Mouse (Mus musculus): ENCODE measurements around the gene Enkd1. TPM values are rescaled to one million over a fixed set of nuclear protein-coding genes. Genes with fewer than 3 reads are reported as not detected.
A peak's percentile ranks its signal among the peaks of the same experiment; 100 is the strongest.

Enkd1 gene
- polyA plus RNA-seq, 1 experiment = 6.6 TPM

GRCm38 (mm10) chr8:105702731-105703415 lies 5.1 kb downstream of the Enkd1 start:
- 95% methylated on average over 24 of the region's 24 CpGs for WGBS
- DNase-seq (ENCODE audit: low read depth, low spot score) = no peak

GRCm38 (mm10) chr8:105702001-105702401 lies 6.0 kb downstream of the Enkd1 start:
- WGBS = 64% methylated on average over 18 of the region's 18 CpGs

GRCm38 (mm10) chr8:105700966-105701824 lies 6.8 kb downstream of the Enkd1 start, which contains the start of the genes Acd and Pard6a:
Gene Acd (minus strand): TSS chr8:105701102.
Gene Pard6a (plus strand): TSS chr8:105701148.
- DNase-seq (ENCODE audit: low read depth, low spot score) = peak; percentile 76
- WGBS = under 1% methylated on average over 60 of the region's 60 CpGs

More at GRCm38 (mm10) chr8:105702001-105702401, 6.0 kb downstream of the Enkd1 start:
- no peak for DNase-seq (ENCODE audit: low read depth, low spot score)

GRCm38 (mm10) chr8:105700566-105700965 lies 7.4 kb downstream of the Enkd1 start:
- under 1% methylated on average over 21 of the region's 21 CpGs for WGBS
- DNase-seq (ENCODE audit: low read depth, low spot score) = no peak

GRCm38 (mm10) chr8:105699488-105700215 lies 8.4 kb downstream of the Enkd1 start:
- DNase-seq (ENCODE audit: low read depth, low spot score) = no peak
- WGBS = 89% methylated on average over 11 of the region's 11 CpGs

- 93% methylated on average over 5 of the region's 5 CpGs for WGBS
- DNase-seq (ENCODE audit: low read depth, low spot score) = no peak
Measured at GRCm38 (mm10) chr8:105698734-105699133, 9.3 kb downstream of the Enkd1 start.

GRCm38 (mm10) chr8:105697196-105697780 lies 10.7 kb downstream of the Enkd1 start:
- no peak for DNase-seq (ENCODE audit: low read depth, low spot score)

GRCm38 (mm10) chr8:105695080-105695780 lies 12.8 kb downstream of the Enkd1 start:
- 83% methylated on average over 30 of the region's 30 CpGs for WGBS
- no peak for DNase-seq (ENCODE audit: low read depth, low spot score)

More at GRCm38 (mm10) chr8:105697196-105697780, 10.7 kb downstream of the Enkd1 start:
- WGBS = 92% methylated on average over 17 of the region's 17 CpGs

- 20% methylated on average over 40 of the region's 40 CpGs for WGBS
- DNase-seq (ENCODE audit: low read depth, low spot score) = no peak
Measured at GRCm38 (mm10) chr8:105694051-105694799, 13.8 kb downstream of the Enkd1 start.

- WGBS = 4% methylated on average over 29 of the region's 30 CpGs
- DNase-seq (ENCODE audit: low read depth, low spot score) = no peak
Measured at GRCm38 (mm10) chr8:105693648-105694047, 14.4 kb downstream of the Enkd1 start.

GRCm38 (mm10) chr8:105692449-105693182 lies 15.4 kb downstream of the Enkd1 start:
- 85% methylated on average over 11 of the region's 11 CpGs for WGBS
- DNase-seq (ENCODE audit: low read depth, low spot score) = no peak

GRCm38 (mm10) chr8:105690978-105691377 lies 17.0 kb downstream of the Enkd1 start:
- DNase-seq (ENCODE audit: low read depth, low spot score) = no peak
- 82% methylated on average over 14 of the region's 14 CpGs for WGBS

- WGBS = 89% methylated on average over 9 of the region's 9 CpGs
- no peak for DNase-seq (ENCODE audit: low read depth, low spot score)
Measured at GRCm38 (mm10) chr8:105689983-105690360, 18.0 kb downstream of the Enkd1 start.

GRCm38 (mm10) chr8:105689256-105689982 lies 18.6 kb downstream of the Enkd1 start:
- WGBS = 68% methylated on average over 35 of the region's 35 CpGs
- no peak for DNase-seq (ENCODE audit: low read depth, low spot score)

GRCm38 (mm10) chr8:105688242-105688752 lies 19.7 kb downstream of the Enkd1 start:
- 44% methylated on average over 14 of the region's 14 CpGs for WGBS
- DNase-seq (ENCODE audit: low read depth, low spot score) = no peak

GRCm38 (mm10) chr8:105687512-105687911 lies 20.5 kb downstream of the Enkd1 start:
- WGBS = 67% methylated on average over 8 of the region's 8 CpGs
- no peak for DNase-seq (ENCODE audit: low read depth, low spot score)

- no peak for DNase-seq (ENCODE audit: low read depth, low spot score)
Measured at GRCm38 (mm10) chr8:105686551-105686950, 21.5 kb downstream of the Enkd1 start.

More at GRCm38 (mm10) chr8:105686551-105686950, 21.5 kb downstream of the Enkd1 start:
- WGBS = 54% methylated on average over 6 of the region's 6 CpGs

All from large intestine, adult 2 months (tissue).